Mouse (Mus musculus): ENCODE data around the gene Mstn.

Gene Mstn

GRCm38 (mm10) chr1:53061340-53061739, at the start of gene Mstn:
Gene Mstn, plus strand, starts transcription at chr1:53061640.
- 58% methylated on average over 6 of the region's 6 CpGs for WGBS

- WGBS = 51% methylated on average over 6 of the region's 6 CpGs
These were observed 46.7 kb upstream of the Mstn start for GRCm38 (mm10) chr1:53014716-53015115.

GRCm38 (mm10) chr1:53015606-53016005, 45.8 kb upstream of the Mstn start:
- WGBS = 46% methylated on average over 5 of the region's 5 CpGs

- 44% methylated on average over 3 of the region's 3 CpGs for WGBS
These were observed 42.5 kb upstream of the Mstn start for GRCm38 (mm10) chr1:53018746-53019505.

GRCm38 (mm10) chr1:53020079-53020478, 41.4 kb upstream of the Mstn start, which contains the start of gene 1700019D03Rik:
Gene 1700019D03Rik, minus strand, starts transcription at chr1:53020179.
- WGBS = 50% methylated on average over 5 of the region's 5 CpGs

- WGBS = 61% methylated on average over 5 of the region's 5 CpGs
These were observed 24.0 kb upstream of the Mstn start for GRCm38 (mm10) chr1:53037443-53037871.

GRCm38 (mm10) chr1:53049763-53050427, 11.5 kb upstream of the Mstn start:
- WGBS = 84% methylated on average over 8 of the region's 8 CpGs

- WGBS = 49% methylated on average over 9 of the region's 9 CpGs
These were observed 8.1 kb upstream of the Mstn start for GRCm38 (mm10) chr1:53053087-53054022.

GRCm38 (mm10) chr1:53059106-53059505, 2.3 kb upstream of the Mstn start:
- 70% methylated on average over 5 of the region's 5 CpGs for WGBS

GRCm38 (mm10) chr1:53060499-53060898, 941 bp upstream of the Mstn start:
- 65% methylated on average over 8 of the region's 8 CpGs for WGBS

GRCm38 (mm10) chr1:53061871-53062608, 600 bp downstream of the Mstn start:
- WGBS = 41% methylated on average over 13 of the region's 13 CpGs

GRCm38 (mm10) chr1:53063921-53064320, 2.5 kb downstream of the Mstn start:
- 82% methylated on average over 4 of the region's 4 CpGs for WGBS

- 81% methylated on average over 5 of the region's 5 CpGs for WGBS
These were observed 8.5 kb downstream of the Mstn start for GRCm38 (mm10) chr1:53069726-53070514.

- 82% methylated on average over 1 of the region's 1 CpGs for WGBS
These were observed 9.3 kb downstream of the Mstn start for GRCm38 (mm10) chr1:53070664-53071175.

- 56% methylated on average over 3 of the region's 3 CpGs for WGBS
These were observed 15.2 kb downstream of the Mstn start for GRCm38 (mm10) chr1:53076656-53077055.

- 63% methylated on average over 2 of the region's 2 CpGs for WGBS
These were observed 18.4 kb downstream of the Mstn start for GRCm38 (mm10) chr1:53079876-53080275.

- 88% methylated on average over 3 of the region's 3 CpGs for WGBS
These were observed 19.2 kb downstream of the Mstn start for GRCm38 (mm10) chr1:53080603-53081002.

GRCm38 (mm10) chr1:53085256-53085655, 23.8 kb downstream of the Mstn start:
- 77% methylated on average over 15 of the region's 15 CpGs for WGBS

GRCm38 (mm10) chr1:53085991-53086390, 24.6 kb downstream of the Mstn start:
- WGBS = 71% methylated on average over 4 of the region's 4 CpGs

- WGBS = 56% methylated on average over 3 of the region's 3 CpGs
These were observed 31.7 kb downstream of the Mstn start for GRCm38 (mm10) chr1:53093180-53093579.

All from cerebral cortex, adult 2 months (tissue).